Mouse (Mus musculus): ENCODE results near the gene Ear6. TPM values are rescaled to one million over a fixed set of nuclear protein-coding genes. Genes with fewer than 3 reads are reported as not detected.
A peak's percentile ranks its signal among the peaks of the same experiment; 100 is the strongest.
"Not testable (repeated sequence)": the region's sequence is repeated elsewhere in the genome, so short reads cannot be mapped to it uniquely, and the experiment has no call there.

Gene Ear6
- 0.14 TPM in 1 of 2 replicates, not detected in the other for polyA plus RNA-seq (2012; rRNA removed)

DNA sequence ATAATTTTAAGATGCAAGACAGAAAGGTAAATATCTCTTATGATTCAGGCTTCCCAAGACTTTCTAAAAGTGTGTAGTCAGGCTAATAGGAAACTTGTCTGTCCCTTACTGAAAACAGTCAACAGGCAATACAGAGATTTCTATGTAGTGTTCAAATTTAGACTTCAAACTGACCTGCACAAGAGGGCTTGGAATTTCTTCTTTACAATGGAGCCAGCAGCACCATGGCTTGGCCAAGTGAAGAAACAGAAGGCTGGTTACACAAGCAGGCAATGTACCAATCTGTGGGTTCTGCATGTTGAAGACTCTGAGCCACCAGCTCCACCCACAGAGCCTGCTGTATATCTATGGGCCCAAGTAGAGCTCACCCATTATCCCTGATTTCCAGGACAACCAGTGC, at the start of gene Ear6:
Ear6 (plus strand) TSS at position 301 of the 400 bp plus-strand sequence.
- no peak for TF ChIP-seq POLR2A (IDR thresholded peaks at IDR 0.05; ENCODE audit: borderline replicate concordance, extremely low read depth, insufficient read depth, insufficient read length, poor library complexity, severe bottlenecking)
- TF ChIP-seq CTCF (IDR thresholded peaks at IDR 0.05; ENCODE audit: borderline replicate concordance, extremely low read depth, insufficient read depth, insufficient read length): no peak

GRCm38 (mm10) chr14:51826625-51827024, 26.9 kb upstream of the Ear6 start:
- DNase-seq (ENCODE audit: low read depth): no peak

More for the DNA sequence above, at the start of gene Ear6:
- no peak for DNase-seq (ENCODE audit: low read depth)

DNA sequence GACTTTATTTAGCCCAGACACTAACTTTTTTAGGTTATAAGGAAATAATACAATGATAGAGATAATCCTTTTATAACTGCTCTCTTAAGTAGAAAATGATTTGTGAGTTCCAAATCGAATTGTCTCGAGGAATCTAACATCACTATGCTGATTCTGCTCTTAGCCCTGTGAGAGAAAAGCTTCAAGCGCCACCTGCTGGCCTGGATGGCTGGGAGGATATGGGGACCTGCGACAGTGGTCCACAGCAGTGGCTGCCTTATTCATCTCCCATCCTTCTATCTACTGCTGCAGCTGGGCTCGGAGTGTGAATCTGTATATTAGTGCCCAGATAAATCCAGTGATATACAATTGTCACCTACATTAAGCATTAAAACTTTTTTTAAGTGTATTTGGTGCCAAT, 25.7 kb upstream of the Ear6 start:
- peak; percentile 47; the same call in 1 of the 2 replicates for TF ChIP-seq CTCF (IDR thresholded peaks at IDR 0.05; ENCODE audit: borderline replicate concordance, extremely low read depth, insufficient read depth, insufficient read length)
- DNase-seq (ENCODE audit: low read depth): peak; percentile 25

More at GRCm38 (mm10) chr14:51826625-51827024, 26.9 kb upstream of the Ear6 start:
- no peak for TF ChIP-seq CTCF (IDR thresholded peaks at IDR 0.05; ENCODE audit: borderline replicate concordance, extremely low read depth, insufficient read depth, insufficient read length)
- TF ChIP-seq POLR2A (IDR thresholded peaks at IDR 0.05; ENCODE audit: borderline replicate concordance, extremely low read depth, insufficient read depth, insufficient read length, poor library complexity, severe bottlenecking): no peak

GRCm38 (mm10) chr14:51829188-51829587, 24.3 kb upstream of the Ear6 start:
- no peak for TF ChIP-seq CTCF (IDR thresholded peaks at IDR 0.05; ENCODE audit: borderline replicate concordance, extremely low read depth, insufficient read depth, insufficient read length)
- TF ChIP-seq POLR2A (IDR thresholded peaks at IDR 0.05; ENCODE audit: borderline replicate concordance, extremely low read depth, insufficient read depth, insufficient read length, poor library complexity, severe bottlenecking): no peak
- DNase-seq (ENCODE audit: low read depth): no peak

DNA sequence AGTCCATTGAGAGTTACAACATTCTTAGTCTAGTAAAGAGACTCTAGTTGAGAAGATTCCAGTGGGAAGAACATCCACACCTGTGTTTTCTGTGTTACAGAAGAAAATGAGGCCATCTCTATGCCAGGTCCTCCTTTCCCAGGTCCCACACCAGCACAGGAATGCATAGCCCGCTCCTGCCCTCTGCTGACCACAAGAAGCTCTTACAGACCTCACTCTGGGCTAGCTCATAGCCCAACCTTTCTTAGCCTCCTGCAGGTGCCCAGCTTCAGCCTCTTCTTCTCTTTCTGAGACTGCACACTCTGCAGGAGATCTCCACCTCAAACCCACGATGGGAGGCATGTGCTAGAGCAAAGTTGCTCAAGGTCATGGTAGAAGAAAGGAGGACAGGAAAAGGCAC, 15.0 kb upstream of the Ear6 start:
- peak; percentile 7 for DNase-seq (ENCODE audit: low read depth)
- TF ChIP-seq CTCF (IDR thresholded peaks at IDR 0.05; ENCODE audit: borderline replicate concordance, extremely low read depth, insufficient read depth, insufficient read length): peak; percentile 15; the same call in 1 of the 2 replicates

DNA sequence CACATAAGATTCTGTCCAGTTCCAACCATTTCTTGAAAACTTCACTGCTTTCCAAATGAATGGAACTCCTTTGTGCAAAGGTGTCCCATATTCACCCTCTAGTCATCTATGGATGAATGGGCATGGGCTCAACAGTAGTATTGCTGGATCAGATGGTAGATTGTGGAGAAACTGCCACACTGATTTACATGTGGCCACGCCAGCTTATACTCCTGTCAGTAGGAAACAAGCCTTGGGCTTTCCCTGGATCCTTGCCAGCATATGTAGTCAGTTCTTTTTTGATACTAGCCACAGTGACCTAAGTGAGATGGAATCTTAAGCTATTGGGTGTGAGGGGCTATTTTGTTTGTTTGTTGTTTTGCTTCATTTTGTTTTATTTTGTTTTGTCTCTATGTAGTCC, 11.2 kb upstream of the Ear6 start:
- DNase-seq (ENCODE audit: low read depth): peak; percentile 68

GRCm38 (mm10) chr14:51842781-51843180, 10.7 kb upstream of the Ear6 start:
- no peak for DNase-seq (ENCODE audit: low read depth)
- TF ChIP-seq CTCF (IDR thresholded peaks at IDR 0.05; ENCODE audit: borderline replicate concordance, extremely low read depth, insufficient read depth, insufficient read length) (no peak), POLR2A (IDR thresholded peaks at IDR 0.05; ENCODE audit: borderline replicate concordance, extremely low read depth, insufficient read depth, insufficient read length, poor library complexity, severe bottlenecking) (no peak)

More for the DNA sequence above, 11.2 kb upstream of the Ear6 start:
- no peak for TF ChIP-seq CTCF (IDR thresholded peaks at IDR 0.05; ENCODE audit: borderline replicate concordance, extremely low read depth, insufficient read depth, insufficient read length)

DNA sequence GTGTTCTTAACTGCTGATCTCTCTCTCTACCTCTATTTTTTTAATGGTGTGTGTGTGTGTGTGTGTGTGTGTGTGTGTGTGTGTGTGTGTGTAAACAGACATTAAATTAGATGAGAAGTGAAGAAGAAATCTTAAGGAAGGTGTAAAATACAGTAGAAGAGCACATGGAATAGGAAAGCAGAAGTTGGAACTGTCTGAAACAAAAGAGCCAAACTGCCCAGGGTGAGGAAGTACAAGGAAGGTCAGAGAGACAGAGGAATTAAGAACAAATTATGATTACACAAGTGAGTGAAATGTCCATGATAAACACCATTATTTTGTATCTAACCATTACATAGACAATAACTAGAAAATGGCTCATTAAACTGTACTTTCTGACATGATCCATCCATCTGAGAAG, 9.6 kb upstream of the Ear6 start:
- TF ChIP-seq CTCF (IDR thresholded peaks at IDR 0.05; ENCODE audit: borderline replicate concordance, extremely low read depth, insufficient read depth, insufficient read length): no peak
- no peak for TF ChIP-seq POLR2A (IDR thresholded peaks at IDR 0.05; ENCODE audit: borderline replicate concordance, extremely low read depth, insufficient read depth, insufficient read length, poor library complexity, severe bottlenecking)

GRCm38 (mm10) chr14:51846566-51846965, 6.9 kb upstream of the Ear6 start:
- no peak for DNase-seq (ENCODE audit: low read depth)
- TF ChIP-seq CTCF (IDR thresholded peaks at IDR 0.05; ENCODE audit: borderline replicate concordance, extremely low read depth, insufficient read depth, insufficient read length): no peak
- TF ChIP-seq POLR2A (IDR thresholded peaks at IDR 0.05; ENCODE audit: borderline replicate concordance, extremely low read depth, insufficient read depth, insufficient read length, poor library complexity, severe bottlenecking): no peak

More for the DNA sequence above, 9.6 kb upstream of the Ear6 start:
- no peak for DNase-seq (ENCODE audit: low read depth)

DNA sequence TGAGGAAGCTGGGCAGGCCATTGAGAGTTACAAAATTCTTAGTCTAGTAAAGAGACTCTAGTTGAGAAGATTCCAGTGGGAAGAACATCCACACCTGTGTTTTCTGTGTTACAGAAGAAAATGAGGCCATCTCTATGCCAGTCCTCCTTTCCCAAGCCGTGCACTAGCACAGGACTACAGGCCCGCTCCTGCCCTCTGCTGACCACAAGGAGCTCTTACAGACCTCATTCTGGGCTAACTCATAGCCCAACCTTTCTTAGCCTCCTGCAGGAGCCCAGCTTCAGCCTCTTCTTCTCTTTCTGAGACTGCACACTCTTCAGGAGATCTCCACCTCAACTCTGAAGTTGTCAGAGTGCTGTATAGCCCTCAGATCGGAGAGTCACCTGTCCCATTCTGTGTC, 2.5 kb upstream of the Ear6 start:
- DNase-seq (ENCODE audit: low read depth): peak; percentile 21
- peak; percentile 56; the same call in 1 of the 2 replicates for TF ChIP-seq CTCF (IDR thresholded peaks at IDR 0.05; ENCODE audit: borderline replicate concordance, extremely low read depth, insufficient read depth, insufficient read length)

- DNase-seq (ENCODE audit: low read depth): not testable (repeated sequence)
Measured at GRCm38 (mm10) chr14:51855280-51855679, 1.8 kb downstream of the Ear6 start.

GRCm38 (mm10) chr14:51863603-51864002, 10.1 kb downstream of the Ear6 start:
- peak; percentile 45; the same call in 1 of the 2 replicates for TF ChIP-seq CTCF (IDR thresholded peaks at IDR 0.05; ENCODE audit: borderline replicate concordance, extremely low read depth, insufficient read depth, insufficient read length)
- DNase-seq (ENCODE audit: low read depth): peak; percentile 17

DNA sequence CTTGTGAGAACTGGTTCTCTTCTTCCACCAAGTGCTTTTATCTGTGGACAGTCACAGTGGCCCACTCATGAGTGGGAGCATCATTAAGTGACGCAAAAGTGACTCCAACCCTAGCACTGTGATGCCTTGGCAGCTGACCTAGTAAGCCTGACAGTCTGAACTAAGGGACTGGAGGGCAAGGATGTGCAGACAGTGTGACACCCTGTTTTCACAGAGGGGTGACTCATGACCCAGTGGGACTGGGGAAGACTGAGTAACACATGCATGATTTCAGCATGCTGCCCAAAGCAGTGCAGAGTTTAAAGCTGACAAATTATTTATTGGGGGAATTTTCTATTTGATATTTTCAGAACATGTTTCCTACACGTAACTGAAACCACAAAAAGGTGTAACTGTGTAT, 17.3 kb downstream of the Ear6 start:
- no peak for TF ChIP-seq POLR2A (IDR thresholded peaks at IDR 0.05; ENCODE audit: borderline replicate concordance, extremely low read depth, insufficient read depth, insufficient read length, poor library complexity, severe bottlenecking)

More for the DNA sequence above, 17.3 kb downstream of the Ear6 start:
- no peak for DNase-seq (ENCODE audit: low read depth)

Data from brain, embryonic 14.5 days (tissue).